Mouse (Mus musculus) heart, postnatal 0 days (tissue): ENCODE data around the gene Ptprcap.

Experiments
- CTCF ChIP-seq: IDR thresholded peaks from 2 replicates; pipeline ENCODE4 v1.5.1; 2016; ENCODE audit warnings: antibody characterized with exemption, control low read depth, low read depth
- EP300 ChIP-seq: IDR thresholded peaks from 2 replicates; pipeline ENCODE4 v1.6.1; 2016; ENCODE audit warnings: antibody characterized with exemption, low read depth

DNA sequence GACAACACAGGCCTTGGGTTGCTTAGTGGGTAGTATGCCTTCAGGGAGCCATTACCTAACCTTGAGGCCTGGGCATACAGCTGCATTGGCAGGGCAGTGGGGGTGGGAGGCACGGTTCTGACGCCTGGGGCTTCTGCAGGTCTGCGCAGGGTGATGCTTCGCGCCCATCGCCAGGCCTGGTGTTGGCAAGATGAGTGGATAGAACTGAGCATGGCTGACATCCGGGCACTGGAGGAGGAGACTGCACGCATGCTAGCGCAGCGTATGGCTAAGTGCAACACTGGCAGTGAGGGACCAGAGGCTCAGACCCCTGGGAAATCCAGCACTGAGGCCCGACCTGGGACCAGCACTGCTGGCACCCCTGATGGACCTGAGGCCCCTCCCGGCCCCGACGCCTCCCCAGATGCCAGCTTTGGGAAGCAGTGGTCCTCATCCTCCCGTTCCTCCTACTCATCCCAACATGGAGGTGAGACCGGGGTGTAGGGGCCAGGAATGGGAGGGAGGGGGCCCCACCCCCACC, 48.7 kb upstream of the Ptprcap start:
- TF ChIP-seq CTCF (no peak), EP300 (no peak)
